Mouse (Mus musculus) adrenal gland, postnatal 25 days (tissue): ENCODE measurements around the gene Chn1. TPM values are rescaled to one million over a fixed set of nuclear protein-coding genes. Genes with fewer than 3 reads are reported as not detected.
A peak's percentile ranks its signal among the peaks of the same experiment; 100 is the strongest.
"Not testable (repeated sequence)": the region's sequence is repeated elsewhere in the genome, so short reads cannot be mapped to it uniquely, and the experiment has no call there.

Experiments used
- DNase-seq: peaks from one replicate; pipeline ENCODE4 v3.0.0; 2021; ENCODE audit warnings: mixed read lengths
- long read RNA-seq: library from polyadenylated mRNA; stranded (forward); transcript quantifications from one replicate; pipeline ENCODE4 v2.0.0, GENCODE M21; 2021
- total RNA-seq: library from RNA; stranded (reverse); gene quantifications from 2 replicates; pipeline ENCODE4 v1.2.3, GENCODE M21; 2021

Chn1 gene
- 11.3 and 13.2 TPM in 2 replicates for total RNA-seq
- long read RNA-seq, full-length matches to known transcripts: 14 of 21 reads
- long read RNA-seq, partial matches to known transcripts: 2 of 21 reads
- long read RNA-seq, other reads (novel, unspliced or antisense): 5 of 21 reads

DNA sequence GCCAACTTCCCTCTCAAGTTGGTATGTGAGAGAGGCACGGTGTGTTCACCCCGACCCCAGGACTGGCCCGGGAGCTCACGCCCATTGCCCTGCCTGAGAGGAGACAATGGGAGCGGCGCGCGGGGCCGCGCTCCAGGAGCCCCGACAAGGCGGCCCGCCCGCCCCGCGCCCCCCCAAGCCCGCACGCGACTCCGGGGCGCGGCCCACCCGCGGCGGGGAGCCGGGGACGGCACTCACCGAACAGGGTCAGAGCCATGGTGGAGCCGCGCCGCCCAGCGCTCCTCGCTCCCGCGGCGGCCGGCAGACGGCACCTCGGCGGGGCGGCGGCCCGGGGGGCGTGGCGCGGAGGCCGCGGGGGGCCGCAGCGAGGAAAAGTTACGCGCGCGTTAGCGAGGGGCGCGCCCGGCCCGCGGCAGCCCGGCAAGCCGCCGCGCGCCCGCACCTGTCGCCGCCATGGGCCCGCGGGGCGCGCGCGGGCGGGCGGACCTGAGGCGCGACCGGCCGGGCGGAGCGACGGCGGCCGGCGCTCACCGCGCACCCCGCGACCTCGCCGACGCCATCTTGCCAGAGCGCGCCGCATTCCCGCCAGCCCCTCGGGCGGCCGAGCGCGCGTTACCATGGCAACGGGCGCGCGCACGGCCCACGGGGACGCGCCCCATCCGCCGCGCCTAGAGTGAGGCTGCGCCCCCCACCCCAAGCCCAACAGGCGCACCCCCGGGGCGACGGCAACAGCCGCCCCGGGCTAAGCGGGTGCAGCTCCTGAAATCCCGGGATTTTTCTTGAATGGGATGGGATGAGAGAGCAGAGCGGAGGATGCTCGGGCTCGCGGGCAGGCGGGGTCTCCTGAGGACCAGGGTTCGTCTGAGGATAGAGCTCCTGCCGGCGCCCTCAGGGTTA lies at the start of gene Chn1:
Gene Chn1, minus strand, starts transcription at position 561 of the 897 bp plus-strand sequence.
- DNase-seq: peak; percentile 73

DNA sequence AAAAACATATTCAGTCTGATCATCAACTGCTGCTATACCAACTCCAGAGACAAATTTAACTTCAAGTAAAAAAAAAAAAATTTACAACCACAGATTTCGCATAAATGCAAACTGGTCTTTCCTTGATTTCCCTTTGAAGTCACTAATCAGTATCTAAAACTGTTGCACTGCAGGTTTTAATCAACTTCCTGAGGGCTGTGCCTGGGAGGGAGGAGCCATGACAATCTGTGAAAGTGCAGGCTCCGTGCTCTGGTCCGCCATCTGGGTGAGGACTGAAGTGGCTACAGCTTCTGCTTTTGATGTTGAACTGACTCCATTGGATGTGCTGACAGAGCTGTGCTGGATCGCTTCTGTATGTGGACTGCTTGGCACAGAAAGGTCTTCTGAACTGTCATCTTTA lies 43.6 kb upstream of the Chn1 start:
- no peak for DNase-seq

DNA sequence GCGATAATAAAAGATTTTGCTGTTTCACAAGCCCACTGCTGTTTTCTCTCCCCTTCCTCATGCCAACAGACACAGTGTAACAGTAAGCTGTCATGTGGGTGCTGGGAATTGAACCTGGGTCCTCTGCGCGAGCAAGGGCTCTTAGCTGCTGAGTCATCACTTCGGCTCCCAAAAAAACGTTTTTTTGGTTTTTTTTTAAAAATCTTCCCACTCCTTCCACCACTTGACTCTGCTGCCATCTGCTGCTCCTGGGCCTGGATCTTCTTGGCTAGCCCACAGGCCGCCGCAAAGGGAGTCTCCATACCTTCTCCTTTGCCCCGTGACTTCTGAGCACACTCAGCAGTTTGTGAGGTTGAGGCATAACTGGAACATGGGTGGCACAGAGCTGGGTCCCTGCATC lies 32.5 kb upstream of the Chn1 start:
- DNase-seq: no peak

DNA sequence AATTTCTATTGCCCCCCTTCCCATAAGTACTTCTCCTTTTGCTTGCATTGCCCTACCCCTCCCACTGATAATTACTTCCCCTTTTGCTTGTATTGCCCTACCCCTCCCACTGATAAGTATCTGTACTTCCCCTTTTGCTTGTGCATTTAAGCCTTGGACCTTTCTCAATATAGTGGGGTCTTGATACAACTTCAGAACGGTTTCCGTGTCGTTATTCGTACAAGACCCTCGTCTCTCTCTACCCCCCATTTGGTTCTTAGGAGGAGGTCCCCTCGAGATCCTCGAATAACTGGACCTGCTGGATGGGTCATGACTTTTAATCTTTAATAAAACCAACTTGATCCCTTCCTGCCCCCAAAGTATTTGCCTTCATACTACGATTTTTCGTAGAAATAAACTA lies 25.0 kb upstream of the Chn1 start:
- DNase-seq: not testable (repeated sequence)

DNA sequence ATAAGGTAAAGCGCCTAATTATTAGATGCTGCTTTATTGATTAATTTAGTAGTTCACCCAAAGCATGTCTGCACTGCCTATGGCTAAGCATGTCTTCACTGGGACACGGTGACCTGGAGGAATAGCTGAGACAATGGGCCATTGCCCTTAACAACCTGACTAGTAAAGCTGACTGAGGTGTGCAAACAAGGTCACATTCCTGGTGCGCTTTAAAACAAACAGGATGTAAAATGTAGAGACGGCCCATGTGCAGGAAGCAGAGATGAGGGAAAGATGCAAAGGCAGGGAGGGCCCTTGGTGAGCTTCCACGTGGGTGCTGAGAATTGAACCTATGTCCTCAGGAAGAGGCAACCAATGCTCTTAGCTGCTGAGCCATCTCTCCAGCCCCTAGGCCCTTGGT lies 23.6 kb upstream of the Chn1 start:
- no peak for DNase-seq

DNA sequence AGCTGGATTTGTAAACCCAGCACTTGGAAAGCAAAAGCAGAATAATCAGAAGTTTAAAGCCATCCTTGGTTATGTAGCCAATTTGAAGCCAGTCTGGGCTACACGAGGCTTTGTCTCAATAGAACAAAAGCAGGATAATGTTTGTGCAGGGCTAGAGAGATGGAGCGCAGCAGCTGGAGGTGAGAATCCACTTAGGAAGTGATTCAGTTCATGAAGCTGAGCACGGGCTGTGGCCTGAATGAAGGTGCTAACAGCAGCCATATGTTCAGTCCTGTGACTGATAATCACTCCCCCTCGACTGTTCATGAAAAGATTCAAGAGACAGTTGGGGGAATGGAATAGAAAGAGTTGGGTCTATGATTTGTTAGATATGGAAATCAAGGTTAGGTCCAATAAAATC lies 23.0 kb upstream of the Chn1 start:
- no peak for DNase-seq

DNA sequence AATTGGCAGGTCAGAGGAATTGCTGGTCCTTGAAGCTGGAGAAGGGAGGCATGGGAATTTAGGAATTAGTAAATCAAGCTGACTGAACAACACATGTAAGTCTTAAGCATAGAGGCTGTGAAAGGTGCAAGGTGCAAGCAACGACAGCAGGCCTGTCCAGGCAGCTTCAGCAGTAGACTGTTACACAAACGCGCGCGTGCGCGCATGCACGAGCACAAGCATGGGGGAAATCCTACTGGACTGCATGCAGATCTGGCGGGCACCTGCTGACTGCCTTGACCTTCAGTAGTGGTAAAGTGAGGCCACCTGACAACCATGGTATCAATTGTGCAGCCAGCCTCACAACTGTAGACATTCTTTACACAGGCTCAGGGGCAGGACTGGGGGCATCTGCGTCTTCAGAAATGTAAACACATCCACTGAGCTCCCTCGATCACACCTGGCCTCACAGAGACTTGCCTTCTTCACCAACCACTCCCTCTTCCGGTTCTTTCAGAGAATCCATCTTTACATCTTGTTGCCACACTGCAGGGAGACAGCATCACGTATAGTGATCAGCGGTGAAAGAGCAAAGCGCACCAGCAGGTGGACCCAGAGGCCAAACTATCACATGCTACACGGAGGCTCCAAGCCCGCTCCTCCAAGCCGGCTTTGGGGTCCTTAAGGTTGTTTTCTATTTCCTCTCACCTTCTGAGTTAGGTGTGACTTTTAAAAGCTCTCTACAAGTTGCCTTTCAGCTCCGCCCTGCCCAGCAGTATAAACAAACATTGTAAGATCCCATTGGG lies 16.9 kb upstream of the Chn1 start:
- DNase-seq: no peak

DNA sequence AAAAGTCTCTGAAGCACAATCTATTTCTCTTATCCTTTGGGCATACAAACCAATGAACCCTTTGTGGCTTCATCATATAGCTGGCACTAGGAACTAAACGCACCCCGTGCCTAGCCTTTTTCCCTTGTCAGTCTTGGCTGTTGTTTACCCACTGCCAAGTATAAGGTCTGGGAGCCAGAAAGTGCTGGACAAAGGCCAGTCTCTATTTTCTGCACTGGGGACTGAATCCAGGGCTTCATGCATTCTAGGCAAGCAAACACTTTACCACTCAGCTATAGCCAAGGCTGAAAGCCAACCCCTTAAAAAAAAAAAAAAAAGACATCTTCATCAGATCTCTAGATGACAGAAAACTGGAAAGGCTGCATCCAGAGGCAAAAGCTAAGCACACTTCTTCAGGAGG lies 15.2 kb upstream of the Chn1 start:
- no peak for DNase-seq

DNA sequence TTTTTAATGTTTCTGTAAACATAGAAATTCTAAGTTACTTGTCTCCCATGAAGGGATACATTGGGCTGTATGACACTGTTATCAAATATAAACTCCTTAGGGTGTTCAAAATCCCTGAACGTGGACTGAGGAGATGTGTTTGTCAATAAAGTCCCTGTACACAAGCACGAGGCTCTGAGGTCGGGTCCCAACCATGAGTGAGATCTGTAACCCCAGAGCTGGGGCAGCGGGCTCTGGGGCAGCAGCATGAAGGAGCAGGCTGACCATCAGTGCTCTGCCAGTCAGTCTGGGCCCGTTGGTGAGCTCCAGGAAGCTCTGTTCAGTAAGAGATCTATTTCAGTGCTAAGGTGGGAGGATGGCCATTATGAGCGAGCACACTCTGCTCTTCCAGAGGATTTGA lies 13.2 kb upstream of the Chn1 start:
- DNase-seq: no peak

DNA sequence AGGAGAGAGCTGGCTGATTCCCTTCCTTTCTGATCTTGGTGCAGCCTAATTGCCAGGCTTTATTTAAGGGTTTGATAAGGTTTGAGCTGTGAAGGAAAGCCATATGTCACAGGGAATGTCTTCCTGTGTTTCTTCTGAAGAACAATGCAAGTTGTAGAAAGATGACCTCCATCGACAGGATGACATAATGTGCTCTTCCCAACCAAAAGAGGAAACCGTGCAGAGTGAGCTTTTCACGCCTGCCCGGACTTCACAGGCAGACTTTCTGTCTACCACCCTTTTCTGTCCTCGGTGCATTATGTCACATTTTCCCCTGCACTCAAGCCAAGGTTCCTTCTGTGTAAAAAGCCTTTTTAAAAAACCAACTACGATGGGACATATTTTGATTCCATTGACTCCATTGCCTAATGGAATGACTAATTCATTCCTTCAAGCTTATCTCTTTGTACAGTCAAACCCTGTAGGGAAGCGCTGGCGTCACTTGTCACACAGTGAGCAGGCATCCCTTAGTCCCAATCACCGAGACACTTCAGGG lies 7.3 kb upstream of the Chn1 start:
- DNase-seq: no peak

DNA sequence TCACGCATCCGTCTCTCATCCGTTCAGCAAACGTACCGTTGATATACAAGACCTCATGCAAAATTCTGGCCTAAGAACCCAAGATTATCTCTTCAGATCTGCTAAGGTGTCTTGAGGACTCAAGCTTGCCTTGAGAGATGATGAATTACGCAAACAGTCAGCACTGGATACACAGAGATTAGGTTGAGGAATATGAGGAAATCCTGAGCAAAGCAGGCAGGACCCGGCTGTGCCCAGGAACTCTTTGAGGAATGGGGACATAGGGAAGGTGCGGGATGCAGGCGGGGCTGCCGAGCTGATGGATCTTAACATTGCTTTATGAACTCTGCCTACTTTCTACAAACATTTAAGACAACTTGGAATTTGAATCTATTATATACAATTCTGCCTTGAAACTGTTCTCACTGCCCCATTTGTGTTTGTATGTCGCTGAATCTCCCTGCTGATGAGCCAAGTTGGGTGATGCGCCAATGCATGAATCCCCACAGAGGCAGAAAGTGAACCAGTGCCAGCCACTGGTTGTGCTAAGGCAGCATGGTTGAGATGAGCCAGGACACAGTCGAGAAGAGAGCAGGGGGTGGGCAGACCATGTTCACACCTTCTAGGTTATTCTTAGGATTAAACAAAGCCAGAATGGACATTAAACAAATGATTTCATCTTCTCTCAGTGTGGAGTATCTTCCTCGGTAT lies 5.3 kb upstream of the Chn1 start:
- no peak for DNase-seq

DNA sequence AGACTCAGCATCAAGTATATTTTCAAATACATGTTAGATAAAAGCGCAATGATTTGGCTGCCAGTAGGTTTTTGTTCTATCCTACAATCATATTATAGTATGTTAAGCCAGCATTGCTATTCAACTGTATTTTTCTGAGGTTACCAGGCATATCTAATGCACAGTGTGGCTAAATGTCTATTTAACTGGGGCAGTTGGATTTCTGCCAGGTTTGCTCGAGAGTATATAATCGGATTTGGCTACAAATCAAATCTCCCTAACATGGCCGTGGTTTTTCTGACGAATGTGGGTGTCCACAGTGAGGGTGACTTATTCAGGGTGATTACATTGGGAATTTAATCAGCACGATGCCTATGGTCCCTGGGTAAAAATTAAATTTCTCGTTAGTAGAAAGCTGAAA lies 4.7 kb upstream of the Chn1 start:
- DNase-seq: no peak

DNA sequence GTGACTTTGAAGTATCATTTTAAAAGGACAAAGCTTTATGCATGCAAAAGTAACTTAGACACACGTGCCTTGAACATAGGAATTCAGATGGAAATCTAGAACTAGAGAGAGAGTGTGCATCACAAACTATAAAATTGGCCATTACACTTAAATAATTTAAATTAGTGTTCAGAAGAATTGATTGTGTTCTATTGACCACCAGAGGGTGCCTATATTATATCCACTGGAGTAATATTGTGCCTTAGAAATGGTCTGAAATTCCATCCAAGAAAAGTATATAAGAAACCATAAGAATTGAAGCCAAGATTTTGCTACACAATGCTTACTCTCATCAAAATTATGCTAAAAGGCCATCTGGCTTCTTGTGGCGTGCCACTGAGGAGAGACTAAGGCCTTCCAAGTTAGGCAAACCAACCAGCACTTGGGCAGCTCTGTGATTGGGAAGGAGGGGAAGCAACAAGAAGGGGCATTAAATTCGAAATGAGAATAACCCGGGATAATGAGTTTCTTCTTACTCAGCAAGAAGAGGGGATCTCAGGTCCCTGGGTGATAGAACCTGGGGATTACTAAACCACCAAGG lies 4.0 kb upstream of the Chn1 start:
- DNase-seq: no peak

DNA sequence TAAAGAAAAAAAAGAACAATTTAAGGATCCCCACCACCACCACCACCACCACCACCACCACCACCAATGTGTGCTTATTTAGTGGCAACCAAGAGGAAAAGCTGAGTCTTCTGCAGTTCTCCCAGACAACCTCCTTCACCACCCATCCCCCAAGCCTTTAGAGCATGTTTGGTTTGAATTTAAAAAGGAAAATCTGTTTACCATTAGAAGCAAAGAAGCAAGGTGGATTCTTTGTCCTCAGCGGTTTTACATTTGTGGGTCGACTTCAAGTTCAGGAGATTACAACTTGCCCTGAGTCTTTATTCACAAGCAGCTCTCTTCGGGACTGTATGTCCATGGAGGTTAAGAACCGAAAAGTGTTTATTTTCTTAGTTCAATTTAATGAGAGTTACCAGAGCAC lies 1.8 kb upstream of the Chn1 start:
- DNase-seq: no peak

DNA sequence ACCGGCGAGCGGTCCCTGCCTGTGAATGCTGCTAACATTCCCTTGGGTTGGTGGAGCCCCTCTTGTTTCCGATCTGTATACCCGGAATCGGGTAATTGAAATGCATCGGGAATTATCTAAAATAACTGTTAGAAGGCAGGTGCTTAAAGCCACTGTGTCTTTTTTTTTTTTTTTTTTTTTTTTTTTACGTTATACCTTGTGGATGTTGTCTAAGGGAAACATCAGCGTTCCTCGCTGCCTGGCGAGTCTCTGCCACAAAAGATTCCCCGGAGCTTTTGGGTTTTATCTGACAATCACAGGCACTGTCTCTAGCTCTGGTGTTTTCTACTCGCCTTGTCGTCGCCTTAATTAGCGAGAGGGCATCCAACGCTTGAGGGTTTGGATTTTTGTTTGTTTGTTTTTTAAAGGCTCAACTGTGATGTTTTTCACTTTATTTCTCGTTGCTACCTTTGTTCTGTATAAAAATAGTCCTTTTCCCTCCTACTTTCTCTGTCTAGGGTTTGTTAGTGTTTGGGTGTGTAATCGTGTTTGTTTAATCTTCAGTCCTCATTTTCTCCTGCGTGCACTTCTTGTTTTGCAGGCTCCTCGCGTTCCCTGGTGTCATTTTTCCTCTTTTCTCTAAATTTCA lies 651 bp upstream of the Chn1 start:
- DNase-seq: no peak

DNA sequence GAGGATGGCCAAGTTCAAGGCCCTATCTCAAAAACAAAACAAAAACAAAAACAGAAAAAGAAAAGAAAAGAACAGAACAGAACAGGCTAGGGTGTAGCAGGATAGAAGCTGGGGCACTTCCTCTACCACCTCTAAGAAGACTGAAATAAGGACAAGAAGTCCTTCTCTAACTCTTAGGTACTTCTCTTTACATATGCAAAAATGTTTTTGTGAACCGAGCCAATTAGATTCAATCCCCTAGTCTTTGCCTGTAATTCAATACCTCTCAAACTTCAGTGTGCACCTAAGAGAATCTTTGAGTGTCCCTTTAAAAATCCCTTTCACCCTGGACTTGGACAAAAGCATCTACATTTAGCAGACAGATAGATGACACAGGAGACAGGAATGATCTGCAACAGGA lies 2.2 kb downstream of the Chn1 start:
- no peak for DNase-seq

DNA sequence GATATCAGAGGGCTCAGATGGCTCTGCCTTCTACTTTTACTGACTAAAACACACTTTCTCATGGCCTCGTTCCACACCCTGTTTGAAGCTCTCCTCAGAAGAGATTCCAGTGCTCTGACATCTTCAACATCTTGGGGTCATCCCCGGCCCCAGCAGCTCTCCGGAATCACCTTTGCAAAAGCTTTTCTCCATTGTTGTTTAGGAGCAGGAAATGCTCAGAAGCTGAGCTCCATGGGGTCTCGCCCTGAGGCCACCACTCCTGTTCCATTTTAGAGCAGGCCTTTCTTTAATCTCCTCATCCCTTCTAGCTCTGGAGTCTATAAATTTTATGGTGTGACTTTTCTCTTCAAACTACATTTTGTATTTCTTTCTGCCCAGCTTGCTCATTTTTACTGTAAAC lies 6.5 kb downstream of the Chn1 start:
- DNase-seq: no peak

DNA sequence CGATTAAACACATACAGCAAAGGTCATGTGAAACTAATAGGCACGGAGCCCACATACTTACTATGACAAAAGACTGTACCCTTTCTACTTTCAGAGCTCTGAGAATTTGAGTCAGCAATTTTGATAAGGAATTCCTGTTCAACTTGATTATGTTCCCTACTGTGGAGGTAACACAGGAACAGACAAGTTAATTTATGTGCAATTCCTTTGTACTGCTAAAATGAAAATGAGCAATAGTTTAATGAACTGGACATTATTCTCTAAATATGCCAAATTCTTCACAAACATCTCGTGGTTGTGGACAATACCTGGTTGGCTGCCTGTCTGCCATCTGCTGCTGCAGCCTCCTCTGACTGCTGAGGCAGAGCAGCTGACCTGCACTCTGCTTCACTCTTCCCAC lies 11.6 kb downstream of the Chn1 start:
- no peak for DNase-seq

DNA sequence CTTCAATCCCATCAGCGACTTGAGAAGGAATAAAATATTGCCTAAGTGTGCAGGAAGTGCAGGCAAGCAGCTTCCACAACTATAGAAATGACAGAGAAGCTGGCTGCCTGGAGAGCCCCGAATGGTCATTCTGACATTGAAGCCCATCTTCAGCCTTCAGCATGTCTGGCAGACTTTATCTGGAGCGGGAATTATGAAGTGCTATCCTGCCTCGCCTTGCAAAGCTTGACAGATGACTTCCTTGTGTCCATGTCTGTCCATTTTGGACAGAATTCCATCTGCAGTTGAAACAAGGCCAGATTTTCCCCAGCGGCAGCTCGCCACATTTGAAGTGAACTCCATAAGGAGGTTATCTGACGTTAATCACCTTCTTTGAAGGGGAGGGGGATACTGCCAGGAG lies 15.2 kb downstream of the Chn1 start:
- DNase-seq: no peak

DNA sequence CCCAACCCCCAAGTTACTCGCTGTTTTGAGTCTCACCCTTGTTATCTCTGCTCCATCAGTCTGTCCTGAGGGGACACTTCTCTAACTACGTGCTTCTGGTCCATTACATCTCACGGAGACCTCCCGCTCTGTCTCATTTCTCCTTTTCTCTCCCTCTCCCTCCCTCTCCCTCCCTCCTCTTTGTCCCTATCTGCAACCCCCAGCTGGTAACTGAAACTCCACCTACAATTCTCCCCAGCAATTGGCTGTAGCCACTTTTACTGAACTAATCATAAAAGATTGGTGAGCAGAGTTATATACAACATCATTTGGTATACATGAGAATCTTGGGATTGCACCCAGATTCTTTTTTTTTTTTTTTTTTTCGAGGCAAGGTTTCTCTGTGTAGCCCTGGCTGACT lies 16.1 kb downstream of the Chn1 start:
- no peak for DNase-seq

DNA sequence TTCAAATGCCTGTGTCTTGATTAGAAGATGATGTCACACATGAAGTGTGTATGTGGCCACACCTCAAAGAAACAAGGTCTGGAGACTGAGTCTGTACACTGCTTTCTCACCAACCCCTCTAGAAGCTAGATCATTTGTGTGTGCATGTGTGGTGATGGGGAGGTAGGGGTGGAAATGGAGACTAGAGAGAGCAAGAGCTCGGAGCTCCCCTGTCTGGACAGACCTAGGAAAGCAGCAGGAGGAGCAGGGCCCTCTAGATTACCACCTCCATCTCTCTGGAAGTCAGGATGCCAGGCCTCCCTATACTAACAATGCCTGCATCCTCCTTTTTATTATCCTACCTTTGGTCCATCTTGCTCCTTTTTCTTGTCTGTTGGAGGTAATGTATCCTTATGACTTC lies 27.8 kb downstream of the Chn1 start:
- DNase-seq: no peak

DNA sequence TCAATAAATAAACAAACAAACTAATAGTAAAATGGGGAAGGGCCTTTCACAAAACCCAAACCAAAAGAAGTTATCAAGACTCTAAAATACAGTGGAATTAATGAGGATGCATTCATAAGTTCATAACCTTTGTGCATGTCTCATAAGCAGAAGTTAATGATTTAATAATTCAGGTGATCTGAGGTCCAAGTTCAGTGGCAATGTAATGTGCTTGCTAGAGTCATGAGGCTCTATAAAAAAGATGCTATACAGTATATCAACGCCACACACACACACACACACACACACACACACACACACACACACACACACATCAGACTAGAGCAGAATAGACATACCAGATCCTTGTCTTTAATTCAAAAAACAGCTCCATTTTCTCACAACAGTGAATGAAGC lies 28.8 kb downstream of the Chn1 start:
- no peak for DNase-seq
